Mouse (Mus musculus) CH12.LX (cell line): ENCODE data around the gene Krt1.

Experiments
- CTCF ChIP-seq, 2 experiments: IDR thresholded peaks in 1 of 2; conservative IDR thresholded peaks in 1 of 2; 2 replicates each; pipeline ENCODE4 v1.5.1; 2011 to 2012; ENCODE audit warnings: low read depth in 2 of 2, low read length in 2 of 2, improper control_type of control experiment in 1 of 2, inconsistent platforms in 1 of 2, mild to moderate bottlenecking in 1 of 2, moderate library complexity in 1 of 2
- ELF1 ChIP-seq: IDR thresholded peaks from 2 replicates; pipeline ENCODE4 v1.6.1; 2014; ENCODE audit warnings: low read depth, mild to moderate bottlenecking, inconsistent platforms, low read length, improper control_type of control experiment
- GABPA ChIP-seq: IDR thresholded peaks from 2 replicates; pipeline ENCODE4 v1.6.1; 2012; ENCODE audit warnings: low read depth, low read length, improper control_type of control experiment, inconsistent platforms; ENCODE audit not compliant: insufficient replicate concordance
- JUND ChIP-seq: conservative IDR thresholded peaks from 2 replicates; pipeline ENCODE4 v1.6.1; 2011; ENCODE audit warnings: low read depth, low read length, improper control_type of control experiment
- MAX ChIP-seq: IDR thresholded peaks from 2 replicates; pipeline ENCODE4 v1.6.1; 2011; ENCODE audit warnings: low read length, improper control_type of control experiment
- NELFE ChIP-seq: IDR thresholded peaks from 2 replicates; pipeline ENCODE4 v1.6.1; 2011; ENCODE audit warnings: low read depth, low read length, improper control_type of control experiment
- POLR2A ChIP-seq: IDR thresholded peaks from 2 replicates; pipeline ENCODE4 v1.6.1; 2011; ENCODE audit warnings: low read depth, mild to moderate bottlenecking, improper control_type of control experiment, low read length
- RCOR1 ChIP-seq: conservative IDR thresholded peaks from 2 replicates; pipeline ENCODE4 v1.6.1; 2012; ENCODE audit warnings: low read depth, mild to moderate bottlenecking, inconsistent platforms, low read length, improper control_type of control experiment
- TCF12 ChIP-seq: IDR thresholded peaks from 2 replicates; pipeline ENCODE4 v1.6.1; 2014; ENCODE audit warnings: low read depth, mild to moderate bottlenecking, inconsistent platforms, low read length, improper control_type of control experiment
- USF1 ChIP-seq: IDR thresholded peaks from 2 replicates; pipeline ENCODE4 v1.6.1; 2014; ENCODE audit warnings: low read depth, mild to moderate bottlenecking, inconsistent platforms, low read length, improper control_type of control experiment

GRCm38 (mm10) chr15:101843192-101843591, 7.4 kb downstream of the Krt1 start:
- TF ChIP-seq RCOR1 (no peak), CTCF (conservative IDR thresholded peaks at IDR 0.05 in 1 of 2, IDR thresholded peaks at IDR 0.05 in 1 of 2; ENCODE audit: low read depth in 2 of 2, low read length in 2 of 2) (no peak), POLR2A (no peak), MAX (no peak), USF1 (no peak), ELF1 (no peak), JUND (no peak), TCF12 (no peak), NELFE (no peak), GABPA (no peak)
